Mouse (Mus musculus): ENCODE results near the gene Cd2bp2. TPM values are rescaled to one million over a fixed set of nuclear protein-coding genes. Genes with fewer than 3 reads are reported as not detected.

Gene Cd2bp2
- total RNA-seq, 2 experiments from 2014 or later, result 70.5 to 75.5 TPM

DNA sequence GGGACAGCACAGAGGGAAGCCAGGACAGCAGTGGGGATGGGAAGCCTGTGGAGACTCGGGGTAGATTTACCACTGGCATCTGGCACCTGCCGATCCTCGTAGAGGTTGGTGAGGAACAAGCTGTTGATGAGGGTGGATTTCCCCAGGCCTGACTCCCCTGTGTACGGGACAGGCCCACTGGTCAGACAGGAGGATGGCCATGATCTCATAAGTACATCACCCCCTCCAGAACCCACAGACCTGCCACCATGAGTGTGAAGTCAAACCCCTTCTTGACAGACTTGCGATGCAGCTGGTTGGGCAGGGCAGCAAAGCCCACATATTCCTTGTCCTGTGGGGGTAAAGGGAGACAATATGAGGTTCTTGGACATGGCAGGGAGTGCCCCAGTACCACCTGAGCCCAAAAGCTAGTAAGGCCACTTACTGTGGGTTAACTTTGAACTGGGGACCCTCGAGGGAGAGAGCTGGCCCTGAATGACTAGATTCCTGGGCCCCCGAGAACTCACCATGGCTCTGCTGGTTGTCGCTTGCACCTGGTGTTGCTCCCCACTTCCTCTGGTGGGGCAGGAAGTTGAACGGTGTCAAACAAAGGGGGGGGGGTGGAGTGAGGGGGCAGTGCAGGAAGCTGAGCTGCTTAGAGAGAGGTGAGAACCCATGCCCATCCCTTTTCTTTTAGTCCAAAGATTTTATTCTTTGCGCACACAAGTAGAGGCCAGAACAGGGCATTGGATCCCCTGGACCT, 22.2 kb upstream of the Cd2bp2 start:
- DNase-seq (ENCODE audit: low spot score in 2 of 2), result no peak

DNA sequence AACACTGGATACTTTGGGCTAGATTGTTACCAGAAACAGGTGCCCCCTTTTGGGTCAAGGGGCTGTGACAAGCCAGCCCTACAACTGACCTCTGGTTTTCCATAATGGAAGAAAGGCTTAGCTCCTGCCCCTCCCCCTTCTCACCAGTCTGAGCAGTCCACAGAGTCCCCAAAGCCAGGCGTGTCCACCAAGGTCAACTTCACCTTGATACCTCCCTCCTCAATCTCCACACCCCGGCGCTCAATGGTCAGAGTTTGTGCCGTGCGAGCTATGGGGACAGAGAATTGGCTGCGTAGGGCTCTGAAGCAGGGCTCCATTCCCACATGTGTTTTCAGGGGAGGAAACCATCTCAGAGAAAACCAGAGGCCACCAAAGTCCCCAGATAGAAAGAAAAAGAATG, 21.6 kb upstream of the Cd2bp2 start:
- no peak for DNase-seq (ENCODE audit: low spot score in 2 of 2)

DNA sequence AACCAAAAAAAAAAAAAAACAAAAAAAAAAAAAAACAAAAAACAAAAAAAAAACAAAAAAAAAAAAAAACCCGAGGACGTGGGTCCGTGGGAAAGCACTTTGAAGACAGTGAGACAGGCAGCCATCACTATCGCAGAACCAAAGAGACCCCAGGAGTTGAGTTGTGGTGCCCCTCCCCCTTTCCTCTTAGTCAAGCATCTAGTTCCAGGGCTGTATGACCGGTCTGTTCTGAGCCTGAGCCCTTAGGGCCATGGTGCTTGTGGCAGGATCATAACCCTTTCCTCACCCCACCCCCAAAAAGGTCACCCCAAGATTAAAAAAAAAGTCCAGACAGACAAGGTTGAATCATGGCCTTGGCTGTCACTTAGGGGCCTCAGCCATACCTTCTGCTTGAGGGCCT, 20.5 kb upstream of the Cd2bp2 start:
- DNase-seq (ENCODE audit: low spot score in 2 of 2), result no peak

DNA sequence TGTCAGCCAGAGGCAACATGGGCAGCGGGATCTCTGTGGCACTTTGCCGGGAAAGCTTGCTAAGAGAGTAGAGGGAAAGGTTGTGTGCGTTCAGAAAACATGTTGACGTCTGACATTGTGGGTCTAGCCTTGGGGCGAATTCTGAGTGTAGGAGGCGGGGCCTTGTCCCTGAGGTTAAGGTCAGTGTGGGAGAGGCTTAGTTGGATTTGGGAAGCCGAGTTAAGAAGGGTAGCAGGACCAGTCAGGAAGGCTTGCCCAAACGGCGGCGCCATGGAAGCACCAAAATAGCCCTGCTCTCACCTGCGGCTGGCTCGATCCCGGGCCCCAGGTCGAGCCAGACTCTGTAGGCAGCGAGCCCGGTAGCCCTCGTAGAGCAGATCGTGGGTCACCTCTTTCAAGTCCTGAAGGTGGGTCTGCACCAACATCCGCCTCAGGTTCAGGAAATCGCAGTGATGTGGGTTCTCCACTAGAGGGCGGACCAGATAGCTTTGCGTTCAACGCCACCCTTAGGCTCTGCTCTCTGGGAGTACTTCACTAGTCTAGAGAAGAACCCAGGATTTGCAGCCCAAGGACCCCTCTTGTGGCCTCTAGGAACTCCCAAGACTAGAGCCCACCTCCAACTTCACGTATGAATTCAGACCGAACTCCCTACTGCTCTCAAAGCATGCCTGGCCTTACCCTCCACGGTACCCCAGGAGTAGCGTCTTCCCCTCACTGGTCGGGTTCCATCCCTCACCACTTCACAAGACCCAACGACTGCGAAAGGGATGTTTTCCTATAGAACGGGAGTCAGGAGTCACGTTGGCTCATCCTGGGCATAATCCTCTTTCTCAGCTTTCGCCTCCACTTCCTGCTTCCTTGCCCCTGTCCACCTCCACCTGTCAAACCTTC, 19.4 kb upstream of the Cd2bp2 start:
- peak in 1 of 2 experiments; percentile 66 for DNase-seq (ENCODE audit: low spot score in 2 of 2)

DNA sequence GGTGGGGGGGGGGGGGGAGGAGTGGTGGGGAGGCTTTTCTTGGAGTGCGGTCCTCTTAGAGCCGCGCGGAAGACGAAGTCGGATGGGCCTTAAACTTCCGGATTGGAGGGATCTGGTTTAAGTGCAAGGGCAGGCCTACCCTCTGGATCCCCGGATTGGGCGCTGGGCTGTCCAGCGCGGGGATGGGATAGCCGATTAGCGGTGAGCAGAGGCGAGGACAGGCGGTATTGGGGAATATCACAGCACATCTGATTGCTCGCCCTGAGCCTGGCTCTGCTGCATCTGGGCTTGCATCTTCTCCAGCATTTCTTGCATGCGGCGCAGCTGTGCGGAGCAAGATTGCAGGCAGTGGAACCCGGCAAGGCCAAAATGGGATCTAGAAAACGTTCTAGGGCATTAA, 18.7 kb upstream of the Cd2bp2 start:
- DNase-seq (ENCODE audit: low spot score in 2 of 2), result no peak

DNA sequence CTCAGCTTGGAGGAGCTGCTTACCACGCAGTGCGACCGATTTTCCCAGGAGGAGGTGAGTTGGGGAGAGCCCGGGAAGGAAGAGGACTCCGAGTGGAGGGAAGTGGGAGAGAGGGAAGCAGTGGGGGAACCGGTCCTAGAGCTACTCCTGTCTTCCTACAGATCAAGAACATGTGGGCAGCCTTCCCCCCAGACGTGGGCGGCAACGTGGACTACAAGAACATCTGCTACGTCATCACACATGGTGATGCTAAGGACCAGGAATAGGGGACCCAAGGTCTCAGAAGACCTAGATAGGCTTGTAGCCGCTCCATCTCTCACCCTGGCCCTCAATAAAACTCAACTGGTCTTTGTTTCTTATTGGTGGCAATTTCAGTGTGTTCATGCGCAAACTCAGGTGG, 18.1 kb upstream of the Cd2bp2 start:
- no peak for DNase-seq (ENCODE audit: low spot score in 2 of 2)

DNA sequence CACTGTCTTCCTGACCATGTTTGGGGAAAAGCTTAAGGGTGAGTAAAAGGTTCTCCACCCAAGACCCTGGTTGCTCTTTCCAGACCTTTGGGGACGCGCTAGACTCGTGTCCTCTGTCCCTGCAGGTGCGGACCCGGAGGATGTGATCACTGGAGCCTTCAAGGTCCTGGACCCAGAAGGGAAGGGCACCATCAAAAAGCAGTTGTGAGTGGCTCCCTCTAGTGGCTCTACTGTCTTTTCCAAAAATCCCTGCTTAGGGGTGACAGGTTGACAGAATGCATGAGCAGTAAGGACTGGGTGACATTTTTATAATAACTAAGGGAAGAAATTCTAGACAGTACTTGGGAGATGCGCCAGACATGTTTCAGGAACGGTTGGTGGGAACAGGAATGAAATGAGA, 17.6 kb upstream of the Cd2bp2 start:
- no peak for DNase-seq (ENCODE audit: low spot score in 2 of 2)

DNA sequence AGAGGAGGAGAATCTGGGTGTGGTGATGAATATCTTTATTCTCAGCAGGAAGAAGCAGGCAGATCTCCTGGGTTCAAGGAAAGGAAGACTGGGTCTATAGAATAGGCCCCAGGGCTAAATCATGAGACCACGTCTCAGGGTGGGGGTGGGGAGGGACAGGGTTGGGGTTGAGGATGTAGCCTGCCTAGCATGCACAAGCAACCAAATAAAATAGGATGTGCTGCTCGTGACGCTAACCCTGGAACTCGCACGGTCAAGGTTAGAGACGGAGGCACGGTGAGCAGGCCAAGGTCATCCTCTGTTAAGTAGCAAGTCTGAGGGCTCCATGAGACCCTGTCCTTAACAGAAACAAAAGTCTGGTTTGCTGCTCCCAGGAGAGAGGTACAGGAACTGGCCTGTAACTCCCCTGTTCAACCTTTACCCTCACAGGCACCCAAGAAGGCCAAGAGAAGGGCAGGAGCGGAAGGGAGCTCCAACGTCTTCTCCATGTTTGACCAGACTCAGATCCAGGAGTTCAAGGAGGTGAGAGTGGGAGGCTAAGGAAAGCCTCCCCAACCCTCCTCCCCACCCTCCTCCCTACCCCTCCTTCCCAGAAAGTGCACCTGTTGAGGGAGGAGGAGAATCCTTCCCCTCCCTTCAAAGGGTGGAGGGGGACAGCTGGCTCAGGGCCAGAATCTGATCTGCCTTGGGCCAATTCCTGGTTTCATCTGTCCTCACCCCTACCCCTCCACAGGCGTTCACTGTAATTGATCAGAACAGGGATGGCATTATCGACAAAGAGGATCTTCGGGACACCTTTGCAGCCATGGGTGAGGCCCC, 16.8 kb upstream of the Cd2bp2 start:
- no peak for DNase-seq (ENCODE audit: low spot score in 2 of 2)

DNA sequence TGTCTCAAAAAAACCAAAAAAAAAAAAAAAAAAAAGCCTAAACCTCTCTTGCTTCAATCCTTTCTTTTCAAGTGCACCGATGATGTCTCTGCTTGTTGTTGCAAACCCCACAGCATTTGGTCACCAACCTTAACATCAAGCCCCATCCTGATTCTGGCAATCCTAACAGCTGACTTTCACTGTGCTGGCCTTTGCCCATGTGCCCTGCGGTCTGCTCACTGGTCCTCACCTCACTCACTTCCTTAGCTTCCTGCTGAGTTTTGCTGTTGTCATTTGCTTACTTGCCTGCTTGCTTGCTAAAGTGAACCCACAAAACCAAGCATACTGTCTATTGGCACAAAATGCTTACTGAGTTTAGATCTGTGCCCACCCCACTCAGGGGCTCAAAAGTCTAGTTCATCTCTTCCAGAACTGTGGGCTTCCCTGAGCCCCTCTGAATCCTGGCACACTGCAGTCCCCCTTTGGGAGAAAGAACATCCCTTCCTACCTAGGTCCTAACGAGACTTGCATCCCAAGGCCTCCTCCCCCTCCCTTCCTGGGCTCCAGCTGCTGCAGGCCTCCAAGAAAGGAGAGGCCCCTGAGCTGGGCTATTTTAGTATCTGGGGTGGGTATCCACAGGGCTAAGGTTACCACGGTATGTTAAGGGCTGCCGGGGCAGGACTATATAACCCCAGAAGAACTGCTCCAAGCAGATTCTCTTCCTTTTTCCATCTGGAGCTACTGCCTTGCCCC, 15.3 kb upstream of the Cd2bp2 start:
- DNase-seq (ENCODE audit: low spot score in 2 of 2), result no peak

DNA sequence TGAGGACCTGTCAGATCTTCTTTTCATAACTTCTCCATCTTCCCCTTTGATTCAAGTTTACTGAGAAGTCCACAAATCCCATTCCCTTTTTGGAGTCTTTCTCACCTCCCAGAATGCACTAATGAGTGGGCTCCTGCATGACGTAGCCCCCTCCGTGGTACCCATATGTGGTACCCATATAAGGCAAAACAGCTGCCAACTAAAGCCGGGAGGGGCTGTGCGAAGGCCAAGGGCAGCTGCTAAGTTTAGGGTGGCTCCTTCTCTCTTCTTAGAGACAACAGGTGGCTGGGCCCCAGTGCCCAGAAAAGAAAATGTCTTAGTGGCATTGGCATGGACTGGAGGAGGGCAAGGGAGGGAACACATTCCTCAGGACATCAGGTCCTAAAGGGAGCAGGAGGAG, 14.4 kb upstream of the Cd2bp2 start:
- no peak for DNase-seq (ENCODE audit: low spot score in 2 of 2)

DNA sequence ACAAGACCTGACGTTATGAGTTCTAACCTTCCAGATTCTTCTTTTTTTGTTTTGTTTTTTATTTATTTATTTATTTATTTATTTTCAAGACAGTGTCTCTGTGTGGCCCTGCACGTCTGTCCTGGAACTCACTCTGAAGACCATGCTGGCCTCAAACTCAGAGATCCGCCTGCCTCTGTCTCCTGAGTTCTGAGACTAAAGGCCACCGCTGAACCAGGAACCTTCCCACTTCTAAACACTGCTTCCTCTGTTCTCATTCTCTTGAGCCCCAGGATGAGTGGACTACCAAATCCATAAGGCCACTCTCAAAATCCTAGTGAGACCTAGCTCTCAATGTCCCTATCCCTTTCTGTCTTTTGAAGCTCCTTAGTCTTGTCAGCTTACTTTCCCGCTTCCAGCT, 14.0 kb upstream of the Cd2bp2 start:
- no peak for DNase-seq (ENCODE audit: low spot score in 2 of 2)

DNA sequence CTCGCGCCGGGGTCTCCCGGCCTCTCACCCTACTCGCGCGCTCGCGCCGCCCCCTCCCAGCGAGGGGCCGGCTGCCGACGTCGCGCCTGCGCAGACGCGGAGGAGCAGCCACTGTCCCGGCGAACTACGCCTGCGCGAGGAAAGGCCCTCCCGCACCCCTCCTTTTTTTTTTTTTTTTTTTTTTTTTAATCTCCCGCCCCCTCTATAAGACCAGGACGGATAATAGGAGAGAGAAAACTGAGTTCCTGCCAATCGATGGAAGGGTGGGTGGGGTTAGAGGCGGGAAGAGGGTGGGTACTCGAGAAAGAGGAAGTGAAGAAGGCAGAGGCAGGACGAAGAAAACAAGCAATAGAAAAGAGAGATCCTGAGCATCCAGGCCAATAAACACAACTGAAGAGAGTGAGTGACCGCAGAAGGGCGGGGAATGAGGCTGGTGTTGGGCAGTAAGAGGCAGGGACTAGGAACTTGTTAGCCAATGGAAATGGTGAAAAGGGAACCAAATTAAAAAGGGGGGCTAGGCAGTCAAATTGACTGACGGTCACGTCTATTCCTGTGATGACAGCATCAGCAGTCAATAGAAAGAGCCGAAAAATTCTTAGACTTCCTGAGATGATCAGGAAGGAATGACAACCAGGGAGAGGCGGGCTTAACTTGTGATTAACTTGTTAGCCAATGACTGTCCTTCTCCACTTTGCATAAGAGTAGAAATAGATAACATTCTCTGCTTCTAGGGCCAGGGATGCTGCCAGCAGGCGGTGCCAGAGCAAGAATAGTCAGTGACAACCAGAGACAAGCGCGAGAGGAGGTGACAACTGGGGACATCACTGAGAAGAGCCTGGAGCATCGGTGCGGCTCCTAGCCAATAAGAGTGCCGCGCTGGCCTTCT, 12.9 kb upstream of the Cd2bp2 start, which contains the start of gene Mylpf:
Mylpf (plus strand) TSS at position 338 of the 886 bp plus-strand sequence.
- peak; percentile 91 to 95 for DNase-seq (ENCODE audit: low spot score in 2 of 2)

DNA sequence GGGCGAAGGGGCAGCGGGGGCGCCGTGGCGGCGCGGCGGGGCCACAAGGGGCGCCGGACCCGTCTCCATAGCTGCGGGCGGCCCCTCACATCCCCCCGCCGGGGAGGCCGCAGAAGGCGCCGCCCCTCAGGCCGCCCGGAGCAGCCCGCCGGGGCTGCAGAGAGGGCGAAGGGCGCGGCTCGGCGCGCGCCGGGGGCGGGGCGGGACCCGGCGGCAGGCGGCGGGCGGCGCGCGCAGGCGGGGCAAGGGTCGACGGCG, 12.4 kb upstream of the Cd2bp2 start, which contains the start of gene Tbc1d10b:
Tbc1d10b (minus strand) TSS at position 174 of the 258 bp plus-strand sequence.
- DNase-seq (ENCODE audit: low spot score in 2 of 2), result no peak

DNA sequence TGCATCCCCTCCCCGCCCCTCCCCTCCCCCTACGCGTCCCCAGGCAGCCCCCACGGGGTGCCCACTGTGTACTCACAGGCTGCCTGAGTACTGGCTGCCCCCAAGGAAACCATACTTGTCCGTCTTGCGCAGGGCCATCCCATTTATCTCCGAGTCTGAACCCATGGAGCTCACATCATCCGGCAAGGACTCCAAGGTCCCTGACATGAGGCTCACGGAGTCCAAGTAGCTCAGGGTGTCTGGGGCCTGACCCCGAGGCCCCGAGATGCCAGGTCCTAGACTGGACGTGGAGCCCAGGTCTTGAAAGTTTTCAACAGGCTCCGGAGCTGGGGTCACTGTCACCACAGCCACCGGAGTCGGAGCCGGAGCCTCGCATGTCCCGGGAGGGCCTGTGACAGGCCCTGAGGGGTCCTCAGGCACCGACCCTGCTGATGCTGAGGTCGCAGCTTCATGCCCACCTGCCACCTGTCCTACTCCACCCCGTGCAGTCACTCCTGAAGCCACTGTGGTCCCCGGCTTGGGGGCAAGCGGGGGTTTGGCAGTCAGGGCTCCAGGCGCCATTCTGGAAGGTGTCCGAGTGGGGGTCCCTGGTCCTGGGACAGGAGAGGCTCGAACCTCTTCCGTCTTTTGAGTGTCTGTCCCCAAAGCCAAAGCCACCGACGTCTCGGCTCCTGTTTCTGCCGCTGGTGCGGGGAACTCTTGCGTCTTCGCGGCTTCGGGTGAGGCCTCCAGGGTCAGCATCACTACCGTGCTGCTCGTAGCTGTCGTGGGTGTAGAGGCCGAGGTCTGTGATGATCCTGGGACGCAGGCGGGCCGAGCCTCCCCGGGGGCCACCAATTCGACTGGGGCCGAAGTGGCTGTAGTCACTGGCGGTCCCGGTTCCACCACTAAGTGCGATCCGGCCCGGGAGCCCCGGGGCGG, 11.8 kb upstream of the Cd2bp2 start:
- DNase-seq (ENCODE audit: low spot score in 2 of 2), result peak in 1 of 2 experiments; percentile 43

DNA sequence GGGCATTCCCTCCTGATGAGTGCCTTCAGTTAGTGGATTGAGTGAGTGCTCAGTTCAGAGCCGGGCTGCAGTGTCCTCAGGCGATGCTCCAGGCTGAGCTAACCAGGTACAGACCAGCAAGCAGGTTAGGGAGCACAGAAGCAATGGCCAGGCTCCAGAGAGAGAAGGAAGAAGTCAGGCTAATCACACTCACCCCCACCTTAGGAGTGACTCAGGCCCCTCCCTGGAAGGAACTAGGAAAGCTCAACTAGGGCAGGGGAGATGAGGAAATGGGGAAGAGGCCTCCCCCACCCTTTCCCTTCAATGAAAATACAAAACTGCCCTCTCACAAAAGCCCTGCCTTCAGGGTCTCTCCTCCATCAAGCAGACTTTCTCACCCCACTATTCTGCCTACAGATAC, 10.8 kb upstream of the Cd2bp2 start:
- no peak for DNase-seq (ENCODE audit: low spot score in 2 of 2)

DNA sequence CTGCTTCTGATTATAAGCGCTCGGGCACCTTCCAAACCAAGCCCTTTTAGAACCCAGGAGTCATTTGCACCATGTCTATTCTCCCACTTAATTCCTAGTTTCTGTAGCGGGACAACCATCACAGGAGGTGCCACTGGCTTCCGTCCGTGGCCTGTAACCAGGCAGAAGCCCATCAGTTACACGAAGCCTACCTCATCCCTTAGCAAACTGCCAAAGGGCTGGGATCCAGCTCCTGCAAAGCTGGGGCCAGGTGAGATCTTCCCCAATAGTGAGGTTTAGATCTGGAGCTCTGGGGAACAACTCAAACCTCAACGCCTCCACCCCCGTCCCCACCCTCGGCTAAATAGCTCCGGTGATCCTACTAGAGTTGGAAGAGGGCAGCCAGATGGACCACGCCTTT, 634 bp upstream of the Cd2bp2 start:
- DNase-seq (ENCODE audit: low spot score in 2 of 2), result no peak

DNA sequence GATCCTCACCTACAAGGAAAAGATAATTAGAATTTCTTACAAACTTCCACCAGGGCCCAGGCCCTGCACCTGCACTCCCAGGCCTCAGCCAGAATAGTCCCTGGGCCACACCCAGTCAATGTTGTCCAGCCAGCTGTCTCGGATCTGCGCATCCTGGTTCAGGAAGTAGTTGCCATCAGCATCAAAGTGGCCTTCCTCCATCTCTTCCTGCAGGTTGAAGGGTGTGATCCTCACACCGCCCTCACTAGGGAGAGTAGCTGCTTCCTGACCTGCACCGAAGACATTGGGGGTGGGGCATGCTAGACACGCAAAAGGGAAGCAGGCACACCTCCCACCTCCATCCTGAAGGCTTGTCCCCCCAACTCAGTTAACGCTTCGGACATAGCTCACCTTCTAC, 1.2 kb downstream of the Cd2bp2 start:
- DNase-seq (ENCODE audit: low spot score in 2 of 2), result no peak

DNA sequence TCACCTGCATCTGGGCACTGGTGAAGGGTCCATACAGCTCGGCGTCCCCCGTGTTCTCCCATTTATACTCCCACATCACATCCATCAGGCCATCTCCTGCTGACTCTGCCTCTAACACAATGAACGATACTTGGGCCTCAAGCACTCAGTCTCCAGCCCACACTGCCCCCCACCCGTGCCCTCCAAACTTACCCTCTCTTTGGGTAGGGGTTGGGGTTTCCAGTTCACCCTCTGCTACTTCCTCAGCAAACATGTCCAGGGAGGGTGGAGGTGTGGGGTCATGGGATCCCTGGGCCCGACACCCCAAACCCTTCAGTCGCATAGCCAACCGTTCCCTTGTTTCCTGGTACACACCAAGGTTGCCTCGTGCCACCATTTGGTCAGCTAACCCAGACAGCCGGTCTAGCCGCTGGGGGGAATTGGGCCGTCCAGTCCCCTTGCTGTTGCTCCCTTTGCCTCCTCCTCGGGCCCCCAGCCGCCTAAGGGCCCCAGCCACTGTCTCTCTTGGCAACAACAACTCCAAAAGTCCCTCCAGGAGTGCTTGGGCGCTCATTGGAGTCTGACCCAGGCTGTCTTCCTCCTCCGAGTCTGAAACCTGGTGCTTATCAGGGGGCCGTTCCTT, 1.7 kb downstream of the Cd2bp2 start:
- DNase-seq (ENCODE audit: low spot score in 2 of 2), result no peak

DNA sequence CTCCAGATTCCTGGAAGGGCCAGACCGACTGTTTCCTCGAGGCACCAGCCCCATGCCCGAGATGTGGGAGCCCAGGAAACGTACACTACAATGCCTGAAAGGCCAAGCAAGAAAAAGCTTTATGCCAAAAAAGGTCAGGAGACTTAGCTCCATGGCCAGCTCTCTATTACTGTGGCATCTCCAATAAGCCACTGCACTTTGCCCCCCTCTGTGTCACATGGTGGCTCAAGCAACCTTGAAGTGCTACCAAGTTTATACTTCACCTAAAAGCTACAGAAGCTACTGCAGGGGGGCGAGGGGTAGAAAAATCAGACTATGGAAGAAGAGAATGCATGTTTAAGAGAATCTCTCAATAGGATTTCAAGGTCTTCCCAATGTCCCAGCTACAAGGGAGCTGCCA, 2.9 kb downstream of the Cd2bp2 start:
- DNase-seq (ENCODE audit: low spot score in 2 of 2), result no peak
